Mouse (Mus musculus) megakaryocyte, embryonic 14.5 days (primary cell): ENCODE measurements around the gene Fam196b. TPM values are rescaled to one million over a fixed set of nuclear protein-coding genes. Genes with fewer than 3 reads are reported as not detected.

ENCODE experiments used
- H3K27me3 ChIP-seq: replicated peaks from 2 replicates; pipeline ENCODE3; 2012; ENCODE audit warnings: inconsistent platforms
- H3K36me3 ChIP-seq: replicated peaks from 2 replicates; pipeline ENCODE3; 2012; ENCODE audit warnings: low read length, inconsistent platforms, mixed read lengths
- H3K4me1 ChIP-seq: 2 replicates; pipeline ENCODE4 v1.6.1; 2012; ENCODE audit warnings: inconsistent platforms
- H3K4me3 ChIP-seq: replicated peaks from 2 replicates; pipeline ENCODE3; 2012; ENCODE audit warnings: moderate library complexity, mild to moderate bottlenecking, inconsistent platforms
- H3K9me3 ChIP-seq: 2 replicates; pipeline ENCODE4 v1.6.1; 2012; ENCODE audit warnings: inconsistent platforms
- FLI1 ChIP-seq: IDR thresholded peaks from 2 replicates; pipeline ENCODE4 v1.6.1; 2012; ENCODE audit warnings: low read length, inconsistent platforms, mixed read lengths
- GATA1 ChIP-seq: IDR thresholded peaks from 3 replicates; pipeline ENCODE4 v1.6.1; 2012; ENCODE audit warnings: mixed read lengths, low read length, inconsistent platforms, borderline replicate concordance
- polyA plus RNA-seq: library from polyadenylated mRNA; stranded (reverse); fragments of >175 nt; gene quantifications from 2 replicates; pipeline ENCODE4 v1.2.3, GENCODE M21; 2012; ENCODE audit warnings: low replicate concordance; ENCODE audit not compliant: insufficient read depth

Fam196b gene
- polyA plus RNA-seq, 1 experiment, result not detected

DNA sequence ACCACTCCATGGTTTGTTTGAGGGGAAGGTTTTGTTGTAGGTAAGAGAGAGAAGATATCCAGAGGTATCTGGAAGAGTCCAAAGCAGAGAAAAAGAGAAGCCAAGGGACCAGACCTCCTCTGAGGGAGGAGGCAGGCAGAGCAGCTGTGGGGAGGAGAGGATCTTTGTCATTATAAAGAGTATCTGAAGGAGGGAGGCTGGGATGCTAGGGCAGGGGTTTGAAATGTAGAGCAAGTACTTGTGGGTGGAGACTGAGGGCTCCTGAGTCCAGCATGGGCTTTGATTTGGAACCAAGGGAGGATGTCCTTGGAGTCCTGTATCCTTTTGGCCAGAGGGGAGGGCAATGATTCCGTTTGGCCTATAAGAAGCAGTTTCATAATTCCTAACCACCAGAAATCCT lies 122.8 kb downstream of the Fam196b start:
- TF ChIP-seq FLI1 (no peak), GATA1 (no peak)

GRCm38 (mm10) chr11:34438429-34438828 lies 123.8 kb downstream of the Fam196b start:
- no peaks in the 10 kb centered on the region for H3K27me3 ChIP-seq
- no peak overlapping the region for H3K4me3 ChIP-seq
- no peaks in the 10 kb centered on the region for H3K9me3 ChIP-seq
- peaks cover 6% of the 10 kb centered on the region for H3K36me3 ChIP-seq
- H3K4me1 ChIP-seq, result no peaks in the 10 kb centered on the region
- no peak for TF ChIP-seq FLI1
- no peak for TF ChIP-seq GATA1

More for the DNA sequence above, 122.8 kb downstream of the Fam196b start:
- Histone ChIP-seq H3K9me3 (no peaks in the 10 kb centered on the region), H3K4me1 (no peaks in the 10 kb centered on the region), H3K36me3 (peaks cover 6% of the 10 kb centered on the region), H3K27me3 (no peaks in the 10 kb centered on the region), H3K4me3 (no peak overlapping the region)

DNA sequence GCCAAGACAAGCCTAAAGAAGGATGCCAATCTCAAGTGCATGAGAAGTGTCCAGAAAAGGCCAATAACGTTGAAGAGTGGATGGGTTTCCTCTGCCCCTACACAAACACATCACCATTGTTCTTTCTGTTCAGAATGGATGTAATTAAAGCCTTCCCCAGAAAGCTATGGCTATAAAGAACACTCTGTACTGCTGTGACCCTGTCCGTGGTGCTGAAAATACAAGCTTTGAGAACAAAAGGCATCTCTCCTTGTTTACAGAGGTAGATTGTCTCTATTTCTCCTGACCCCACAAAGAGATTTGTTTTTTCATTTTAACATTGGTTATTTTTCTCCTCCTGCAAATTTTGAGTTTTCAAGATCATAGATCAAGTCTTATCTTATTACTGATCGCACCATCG lies 133.3 kb downstream of the Fam196b start:
- Histone ChIP-seq H3K36me3 (no peaks in the 10 kb centered on the region), H3K27me3 (no peaks in the 10 kb centered on the region), H3K4me1 (no peaks in the 10 kb centered on the region), H3K4me3 (no peak overlapping the region), H3K9me3 (no peaks in the 10 kb centered on the region)
- TF ChIP-seq GATA1 (no peak), FLI1 (no peak)

- Histone ChIP-seq H3K4me1 (no peaks in the 10 kb centered on the region), H3K9me3 (no peaks in the 10 kb centered on the region), H3K27me3 (no peaks in the 10 kb centered on the region), H3K36me3 (no peaks in the 10 kb centered on the region), H3K4me3 (no peak overlapping the region)
- TF ChIP-seq GATA1 (no peak), FLI1 (no peak)
Observed at GRCm38 (mm10) chr11:34449944-34450343, 135.3 kb downstream of the Fam196b start.

DNA sequence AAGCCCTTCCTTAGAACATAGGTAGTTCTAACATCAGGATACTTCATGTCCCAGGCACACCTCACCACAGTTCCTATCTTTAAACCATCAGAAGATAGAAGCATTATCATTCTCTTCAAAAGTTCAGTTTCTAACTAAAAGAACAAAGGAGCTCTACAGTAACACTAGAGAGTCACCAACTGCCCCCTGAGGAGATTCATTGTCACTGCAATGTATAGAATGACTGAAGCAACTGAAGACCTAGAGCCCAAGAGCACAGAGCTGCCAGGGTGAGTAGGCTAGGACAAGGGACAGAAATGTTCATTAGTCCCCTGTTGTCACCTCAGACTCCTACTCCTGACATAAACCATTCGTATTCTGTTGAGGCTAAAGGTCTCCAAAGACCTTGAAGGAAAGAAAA lies 152.4 kb downstream of the Fam196b start:
- Histone ChIP-seq H3K4me1 (no peaks in the 10 kb centered on the region), H3K36me3 (peaks cover 14% of the 10 kb centered on the region), H3K9me3 (no peaks in the 10 kb centered on the region), H3K27me3 (no peaks in the 10 kb centered on the region), H3K4me3 (no peak overlapping the region)
- TF ChIP-seq FLI1 (no peak), GATA1 (no peak)

DNA sequence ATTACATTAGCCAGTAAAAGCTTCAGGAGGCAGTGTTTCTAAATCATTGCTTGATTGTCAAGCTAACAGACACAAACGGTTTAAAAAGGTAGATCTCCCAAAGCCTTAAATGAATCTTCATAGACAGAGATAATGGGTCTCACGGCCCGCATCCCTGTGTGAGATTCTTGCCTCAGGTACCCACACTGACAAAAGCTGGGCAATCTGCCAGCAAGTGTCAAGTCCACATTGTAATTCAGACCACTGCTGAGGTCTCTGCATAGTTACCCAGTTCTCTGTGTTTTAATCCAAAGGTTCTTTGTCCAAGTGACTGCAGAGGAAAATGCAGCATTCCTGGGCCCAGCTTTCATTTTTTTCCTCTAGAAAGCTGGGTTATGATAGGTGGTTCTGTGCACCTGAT lies 153.9 kb downstream of the Fam196b start:
- no peaks in the 10 kb centered on the region for H3K4me1 ChIP-seq
- peaks cover 10% of the 10 kb centered on the region for H3K36me3 ChIP-seq
- TF ChIP-seq GATA1, result no peak
- H3K4me3 ChIP-seq, result no peak overlapping the region
- no peaks in the 10 kb centered on the region for H3K9me3 ChIP-seq
- no peaks in the 10 kb centered on the region for H3K27me3 ChIP-seq

DNA sequence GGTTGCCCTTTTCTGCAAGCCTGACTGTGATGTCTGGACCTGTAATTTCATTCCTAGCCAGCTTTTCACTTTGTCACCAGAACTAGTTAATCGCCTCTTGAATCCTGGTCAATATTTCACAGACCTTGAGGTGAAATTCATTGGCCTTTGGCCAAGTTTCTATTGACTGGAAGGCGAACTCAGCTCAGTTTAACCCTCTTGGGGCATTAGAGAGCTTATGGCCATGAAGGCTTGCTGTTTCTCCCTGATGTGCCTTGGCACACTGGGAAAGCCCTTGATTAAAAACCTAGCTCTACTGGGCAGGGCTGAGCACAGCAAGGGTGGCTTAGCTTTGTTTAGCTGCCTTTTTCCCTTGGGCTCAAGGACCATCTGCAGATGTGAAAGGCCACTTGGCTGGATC lies 155.2 kb downstream of the Fam196b start:
- Histone ChIP-seq H3K4me3 (no peak overlapping the region), H3K27me3 (no peaks in the 10 kb centered on the region), H3K36me3 (peaks cover under 1% of the 10 kb centered on the region), H3K4me1 (no peaks in the 10 kb centered on the region), H3K9me3 (no peaks in the 10 kb centered on the region)
- no peak for TF ChIP-seq FLI1
- no peak for TF ChIP-seq GATA1

Other genes starting within 250 kb of the Fam196b start
- not detected in 2 replicates for gene 4930469K13Rik, start 216.3 kb upstream of the Fam196b start, polyA plus RNA-seq
- gene Foxi1, start 106.7 kb upstream of the Fam196b start, polyA plus RNA-seq, result not detected in 2 replicates